Mouse (Mus musculus): ENCODE measurements around the gene Dnm2. TPM values are rescaled to one million over a fixed set of nuclear protein-coding genes. Genes with fewer than 3 reads are reported as not detected.

Gene Dnm2
- polyA plus RNA-seq, 1 experiment from 2014 or later, result 58.2 TPM

DNA sequence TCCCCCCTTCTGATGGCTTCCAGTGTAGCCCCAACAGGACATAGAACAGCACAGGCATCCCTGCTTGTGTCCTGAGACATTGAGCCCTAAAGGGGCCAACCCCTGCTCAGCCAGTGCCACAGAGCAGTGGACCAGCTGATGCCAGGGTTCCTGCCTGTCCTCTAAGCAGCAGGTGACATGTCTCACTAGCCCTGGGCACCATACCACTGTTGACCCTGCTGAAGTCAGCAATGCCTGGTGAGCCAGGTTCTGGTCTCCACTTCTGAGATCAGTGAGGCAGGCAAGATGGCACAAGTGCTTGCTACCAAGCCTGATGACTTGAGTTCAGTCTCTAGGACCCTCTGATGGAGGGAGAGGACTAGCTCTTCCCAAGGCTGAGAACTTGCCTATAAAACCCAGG, 81.1 kb downstream of the Dnm2 start:
- H3K27ac ChIP-seq (replicated peaks in 1 of 2; ENCODE audit: control insufficient read depth in 1 of 2, insufficient read depth in 1 of 2, low read depth in 2 of 2, low read length in 2 of 2), result no peak overlapping the region
- no peaks in the 10 kb centered on the region for H3K9me3 ChIP-seq (ENCODE audit: control insufficient read depth, low read length)
- no peak overlapping the region for H3K4me2 ChIP-seq (ENCODE audit: low read length)
- H3K4me3 ChIP-seq (ENCODE audit: control insufficient read depth in 1 of 2, insufficient read depth in 1 of 2, low read depth in 1 of 2, low read length in 2 of 2), result no peak overlapping the region
- no peak for ATAC-seq (ENCODE audit: insufficient number of reproducible peaks, insufficient read depth, low FRiP score, low read depth)
- no peaks in the 10 kb centered on the region for H3K27me3 ChIP-seq (ENCODE audit: control insufficient read depth, insufficient read depth, low read length)
- peaks cover 6 to 8% of the 10 kb centered on the region in 2 experiments; a peak in 3 of 4 replicates for H3K4me1 ChIP-seq (ENCODE audit: control insufficient read depth in 2 of 2, insufficient read depth in 2 of 2, low read length in 2 of 2)
- H3K9ac ChIP-seq (ENCODE audit: low read length), result no peak overlapping the region
- peaks cover 66% of the 10 kb centered on the region for H3K36me3 ChIP-seq (ENCODE audit: control insufficient read depth, insufficient read depth, low read length)

DNA sequence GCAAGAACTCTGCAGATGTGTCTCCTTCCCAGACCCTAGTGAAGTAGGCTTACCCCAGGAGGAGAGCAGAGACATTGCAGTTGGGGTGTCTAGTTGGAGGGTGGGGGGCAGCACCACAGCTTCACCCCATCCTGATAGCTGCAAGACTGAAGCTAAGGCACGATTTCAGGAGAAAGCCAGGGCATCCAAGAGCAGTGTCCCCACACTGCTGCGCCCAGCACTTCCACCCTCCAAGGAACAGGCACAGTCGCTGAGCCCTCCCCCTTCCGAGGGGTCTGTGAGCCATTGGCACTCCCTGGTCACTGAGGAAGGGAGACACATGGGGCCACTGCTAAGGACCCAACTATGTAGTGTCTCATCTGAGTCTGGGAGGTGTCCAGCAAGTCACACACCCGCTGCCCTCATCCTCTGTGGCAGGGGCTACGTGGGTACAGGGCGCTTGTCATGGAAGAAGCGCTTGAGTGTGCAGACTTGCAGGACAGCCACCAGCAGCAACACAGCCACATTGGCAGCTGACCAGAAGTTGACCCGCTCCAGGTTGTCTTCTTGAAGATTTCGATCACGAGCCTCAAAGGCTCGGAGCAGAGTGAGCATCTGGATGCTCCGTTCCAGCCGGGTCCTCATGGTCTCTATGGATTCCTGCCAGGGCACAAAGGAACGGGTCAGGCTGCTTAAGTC, 83.2 kb downstream of the Dnm2 start:
- no peak for ATAC-seq (ENCODE audit: insufficient number of reproducible peaks, insufficient read depth, low FRiP score, low read depth)
- 92% methylated on average over 15 of the region's 15 CpGs for WGBS
- Histone ChIP-seq H3K4me3 (ENCODE audit: control insufficient read depth in 1 of 2, insufficient read depth in 1 of 2, low read depth in 1 of 2, low read length in 2 of 2) (no peak overlapping the region), H3K9me3 (ENCODE audit: control insufficient read depth, low read length) (no peaks in the 10 kb centered on the region), H3K4me1 (ENCODE audit: control insufficient read depth in 2 of 2, insufficient read depth in 2 of 2, low read length in 2 of 2) (peaks cover 10 to 12% of the 10 kb centered on the region in 2 experiments), H3K36me3 (ENCODE audit: control insufficient read depth, insufficient read depth, low read length) (peaks cover 60% of the 10 kb centered on the region), H3K27ac (replicated peaks in 1 of 2; ENCODE audit: control insufficient read depth in 1 of 2, insufficient read depth in 1 of 2, low read depth in 2 of 2, low read length in 2 of 2) (no peak overlapping the region), H3K4me2 (ENCODE audit: low read length) (no peak overlapping the region), H3K27me3 (ENCODE audit: control insufficient read depth, insufficient read depth, low read length) (no peaks in the 10 kb centered on the region), H3K9ac (ENCODE audit: low read length) (no peak overlapping the region)

DNA sequence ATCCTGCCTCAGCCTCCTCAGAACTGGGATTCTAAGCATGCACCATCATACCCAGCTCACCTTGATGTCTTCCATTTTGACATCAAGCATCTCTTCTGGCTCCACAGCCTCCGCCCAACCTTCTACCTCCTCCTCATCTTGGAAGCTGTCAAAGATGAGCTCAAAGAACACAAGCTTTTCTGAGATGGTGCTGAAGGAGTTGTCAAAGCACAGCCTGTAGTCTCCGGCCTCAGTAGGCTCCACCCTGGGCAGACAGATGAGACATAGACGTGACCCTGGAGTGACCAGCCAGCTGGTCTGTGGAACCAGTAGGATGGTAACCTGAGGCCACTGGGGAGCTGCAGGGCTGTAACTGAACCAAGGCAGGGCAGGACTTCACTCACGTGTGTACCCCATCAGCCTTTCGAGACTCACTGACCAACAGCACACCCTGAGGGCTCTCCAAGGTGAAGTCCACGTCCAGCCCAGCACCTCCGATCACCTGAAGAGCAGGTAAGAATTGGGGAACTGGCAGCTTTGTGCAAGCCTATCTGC, 84.2 kb downstream of the Dnm2 start:
- Histone ChIP-seq H3K4me3 (ENCODE audit: control insufficient read depth in 1 of 2, insufficient read depth in 1 of 2, low read depth in 1 of 2, low read length in 2 of 2) (peak overlapping the region; percentile 55 to 93; a peak in 3 of 4 replicates), H3K27me3 (ENCODE audit: control insufficient read depth, insufficient read depth, low read length) (no peaks in the 10 kb centered on the region), H3K9me3 (ENCODE audit: control insufficient read depth, low read length) (no peaks in the 10 kb centered on the region), H3K4me1 (ENCODE audit: control insufficient read depth in 2 of 2, insufficient read depth in 2 of 2, low read length in 2 of 2) (peaks cover 10 to 12% of the 10 kb centered on the region in 2 experiments), H3K36me3 (ENCODE audit: control insufficient read depth, insufficient read depth, low read length) (peaks cover 51% of the 10 kb centered on the region), H3K4me2 (ENCODE audit: low read length) (peak overlapping the region; percentile 76), H3K27ac (replicated peaks in 1 of 2; ENCODE audit: control insufficient read depth in 1 of 2, insufficient read depth in 1 of 2, low read depth in 2 of 2, low read length in 2 of 2) (no peak overlapping the region), H3K9ac (ENCODE audit: low read length) (peak overlapping the region; percentile 73)
- WGBS, result 79% methylated on average over 7 of the region's 7 CpGs
- ATAC-seq (ENCODE audit: insufficient number of reproducible peaks, insufficient read depth, low FRiP score, low read depth), result no peak

DNA sequence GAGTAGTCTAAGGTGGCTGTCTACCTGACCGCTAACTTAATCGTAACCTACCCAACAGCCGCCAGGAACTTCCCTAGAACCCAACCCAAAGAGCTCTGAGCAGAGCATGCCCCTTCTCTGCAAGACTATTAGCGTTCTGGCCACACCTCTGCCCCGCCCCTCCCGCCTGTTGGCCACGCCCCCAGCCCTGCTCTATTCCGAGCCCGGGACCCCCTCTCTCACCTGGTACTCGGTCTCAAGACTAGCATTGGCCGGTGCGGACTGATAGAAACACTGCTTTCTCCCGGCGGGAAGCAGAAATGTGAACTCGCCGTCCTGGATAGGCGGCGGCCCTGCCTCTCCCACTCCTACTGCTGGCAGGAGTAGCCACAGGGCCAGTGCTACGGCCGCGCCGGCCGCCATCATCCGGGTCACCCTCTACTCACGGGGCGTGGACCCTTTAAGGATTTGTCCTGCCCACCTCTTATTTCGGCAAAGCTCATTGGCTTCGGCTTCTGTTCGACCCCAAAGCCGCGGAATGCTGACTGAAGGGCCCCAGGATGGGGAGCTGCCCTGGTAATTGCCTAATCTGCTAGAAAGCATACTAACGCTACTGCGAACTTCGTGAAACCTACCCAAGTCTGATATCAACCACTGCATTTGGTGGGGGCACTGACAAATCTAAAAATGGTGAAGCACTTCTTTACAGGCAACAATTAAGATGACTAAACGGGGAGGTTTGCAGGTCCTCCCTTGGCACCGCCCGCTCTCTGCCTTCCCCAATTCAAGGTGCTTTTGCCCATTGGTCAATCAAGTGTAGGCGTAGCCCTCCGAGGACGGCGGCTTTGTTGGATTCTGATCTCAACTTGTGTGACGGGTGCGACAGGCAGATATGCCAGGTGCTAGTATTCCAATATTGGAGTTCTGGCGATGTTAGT, 85.3 kb downstream of the Dnm2 start, which contains the start of gene Tmed1:
Tmed1 (minus strand) TSS at position 481 of the 917 bp plus-strand sequence.
- peaks cover 10 to 12% of the 10 kb centered on the region in 2 experiments for H3K4me1 ChIP-seq (ENCODE audit: control insufficient read depth in 2 of 2, insufficient read depth in 2 of 2, low read length in 2 of 2)
- WGBS, result under 1% methylated on average over 44 of the region's 44 CpGs
- H3K9me3 ChIP-seq (ENCODE audit: control insufficient read depth, low read length), result no peaks in the 10 kb centered on the region
- no peaks in the 10 kb centered on the region for H3K27me3 ChIP-seq (ENCODE audit: control insufficient read depth, insufficient read depth, low read length)
- peak within 1 kb of the TSS; percentile 55 to 93 for H3K4me3 ChIP-seq (ENCODE audit: control insufficient read depth in 1 of 2, insufficient read depth in 1 of 2, low read depth in 1 of 2, low read length in 2 of 2)
- H3K36me3 ChIP-seq (ENCODE audit: control insufficient read depth, insufficient read depth, low read length), result peaks cover 40% of the 10 kb centered on the region
- peak; percentile 94 for ATAC-seq (ENCODE audit: insufficient number of reproducible peaks, insufficient read depth, low FRiP score, low read depth)
- peak within 1 kb of the TSS; percentile 73 for H3K9ac ChIP-seq (ENCODE audit: low read length)
- H3K27ac ChIP-seq (replicated peaks in 1 of 2; ENCODE audit: control insufficient read depth in 1 of 2, insufficient read depth in 1 of 2, low read depth in 2 of 2, low read length in 2 of 2), result peak within 1 kb of the TSS; percentile 91 to 94
- peak within 1 kb of the TSS; percentile 76 for H3K4me2 ChIP-seq (ENCODE audit: low read length)

DNA sequence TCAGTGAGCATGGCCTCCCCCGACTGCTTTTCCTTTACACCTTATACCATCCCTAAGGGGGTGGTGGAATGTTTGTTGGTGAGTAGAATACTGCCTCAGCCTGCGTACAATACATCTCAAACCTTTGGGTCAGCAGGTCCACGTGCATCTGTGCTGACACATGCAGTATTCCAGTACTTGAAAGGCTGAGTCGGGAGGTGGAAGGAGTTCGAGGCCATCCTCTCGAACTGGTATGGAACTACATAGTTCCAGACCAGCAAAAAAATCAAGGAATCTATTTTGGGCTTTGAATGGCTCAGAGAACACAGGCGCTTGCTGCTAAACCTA, 85.9 kb downstream of the Dnm2 start:
- Histone ChIP-seq H3K4me3 (ENCODE audit: control insufficient read depth in 1 of 2, insufficient read depth in 1 of 2, low read depth in 1 of 2, low read length in 2 of 2) (peak overlapping the region; percentile 55 to 93), H3K4me1 (ENCODE audit: control insufficient read depth in 2 of 2, insufficient read depth in 2 of 2, low read length in 2 of 2) (peaks cover 10 to 12% of the 10 kb centered on the region in 2 experiments), H3K4me2 (ENCODE audit: low read length) (peak overlapping the region; percentile 76), H3K9me3 (ENCODE audit: control insufficient read depth, low read length) (no peaks in the 10 kb centered on the region), H3K9ac (ENCODE audit: low read length) (peak overlapping the region; percentile 73), H3K27ac (replicated peaks in 1 of 2; ENCODE audit: control insufficient read depth in 1 of 2, insufficient read depth in 1 of 2, low read depth in 2 of 2, low read length in 2 of 2) (peak overlapping the region; percentile 87 to 91), H3K36me3 (ENCODE audit: control insufficient read depth, insufficient read depth, low read length) (peaks cover 34% of the 10 kb centered on the region), H3K27me3 (ENCODE audit: control insufficient read depth, insufficient read depth, low read length) (no peaks in the 10 kb centered on the region)
- WGBS, result 2% methylated on average over 7 of the region's 7 CpGs
- ATAC-seq (ENCODE audit: insufficient number of reproducible peaks, insufficient read depth, low FRiP score, low read depth), result no peak

DNA sequence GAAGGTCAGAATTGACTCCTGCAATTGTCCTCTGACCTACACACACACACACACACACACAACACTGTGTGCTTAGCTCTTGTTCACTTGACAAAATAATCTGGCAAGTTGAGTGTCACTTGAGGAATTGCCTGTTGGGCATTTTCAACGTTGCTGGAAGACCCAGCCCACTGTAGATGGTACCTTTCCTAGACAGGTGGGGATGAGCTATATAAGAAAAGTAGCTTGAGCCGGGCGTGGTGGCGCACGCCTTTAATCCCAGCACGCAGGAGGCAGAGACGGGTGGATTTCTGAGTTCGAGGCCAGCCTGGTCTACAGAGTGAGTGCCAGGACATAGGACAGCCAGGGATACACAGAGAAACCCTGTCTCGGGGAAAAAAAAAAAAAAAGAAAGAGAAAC, 86.3 kb downstream of the Dnm2 start:
- H3K4me1 ChIP-seq (ENCODE audit: control insufficient read depth in 2 of 2, insufficient read depth in 2 of 2, low read length in 2 of 2), result peaks cover 10 to 12% of the 10 kb centered on the region in 2 experiments
- peak overlapping the region; percentile 76 for H3K4me2 ChIP-seq (ENCODE audit: low read length)
- WGBS, result 79% methylated on average over 9 of the region's 9 CpGs
- ATAC-seq (ENCODE audit: insufficient number of reproducible peaks, insufficient read depth, low FRiP score, low read depth), result no peak
- peak overlapping the region; percentile 73 for H3K9ac ChIP-seq (ENCODE audit: low read length)
- no peaks in the 10 kb centered on the region for H3K27me3 ChIP-seq (ENCODE audit: control insufficient read depth, insufficient read depth, low read length)
- H3K4me3 ChIP-seq (ENCODE audit: control insufficient read depth in 1 of 2, insufficient read depth in 1 of 2, low read depth in 1 of 2, low read length in 2 of 2), result peak overlapping the region; percentile 55 to 93; a peak in 2 of 4 replicates
- H3K27ac ChIP-seq (replicated peaks in 1 of 2; ENCODE audit: control insufficient read depth in 1 of 2, insufficient read depth in 1 of 2, low read depth in 2 of 2, low read length in 2 of 2), result peak overlapping the region; percentile 87 to 91
- H3K9me3 ChIP-seq (ENCODE audit: control insufficient read depth, low read length), result no peaks in the 10 kb centered on the region
- peaks cover 30% of the 10 kb centered on the region for H3K36me3 ChIP-seq (ENCODE audit: control insufficient read depth, insufficient read depth, low read length)

DNA sequence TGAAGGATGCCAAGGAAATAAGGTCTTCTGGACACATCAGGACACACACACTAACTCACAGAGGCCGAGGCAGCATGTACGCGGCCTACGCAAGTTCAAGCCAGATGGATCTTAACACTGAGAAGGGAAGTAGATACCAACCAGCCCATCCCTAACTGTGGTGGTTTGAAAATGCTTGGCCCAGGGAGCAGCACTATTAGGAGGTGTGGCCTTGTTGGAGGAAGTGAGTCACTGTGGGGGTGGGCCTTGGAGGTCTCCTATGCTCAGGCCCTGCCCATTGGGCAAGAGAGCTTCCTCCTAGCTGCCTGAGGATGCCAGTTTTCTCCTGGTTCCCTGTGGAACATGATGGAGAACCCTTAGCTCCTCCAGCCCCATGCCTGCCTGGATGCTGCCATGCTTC, 88.8 kb downstream of the Dnm2 start:
- 93% methylated on average over 4 of the region's 4 CpGs for WGBS
- Histone ChIP-seq H3K27me3 (ENCODE audit: control insufficient read depth, insufficient read depth, low read length) (no peaks in the 10 kb centered on the region), H3K4me3 (ENCODE audit: control insufficient read depth in 1 of 2, insufficient read depth in 1 of 2, low read depth in 1 of 2, low read length in 2 of 2) (no peak overlapping the region)

More for the DNA sequence above, 88.8 kb downstream of the Dnm2 start:
- H3K9ac ChIP-seq (ENCODE audit: low read length), result no peak overlapping the region
- H3K4me2 ChIP-seq (ENCODE audit: low read length), result no peak overlapping the region
- no peak for ATAC-seq (ENCODE audit: insufficient number of reproducible peaks, insufficient read depth, low FRiP score, low read depth)
- no peak overlapping the region for H3K27ac ChIP-seq (replicated peaks in 1 of 2; ENCODE audit: control insufficient read depth in 1 of 2, insufficient read depth in 1 of 2, low read depth in 2 of 2, low read length in 2 of 2)
- peaks cover 6% of the 10 kb centered on the region for H3K36me3 ChIP-seq (ENCODE audit: control insufficient read depth, insufficient read depth, low read length)
- peaks cover 10 to 12% of the 10 kb centered on the region in 2 experiments for H3K4me1 ChIP-seq (ENCODE audit: control insufficient read depth in 2 of 2, insufficient read depth in 2 of 2, low read length in 2 of 2)
- no peaks in the 10 kb centered on the region for H3K9me3 ChIP-seq (ENCODE audit: control insufficient read depth, low read length)
